Mouse (Mus musculus) T-helper 1 cell (primary cell): ENCODE data around the gene Capza1.

Experiments
- in situ Hi-C: fragments of 300-600 bp; cut with MboI, MseI; formaldehyde crosslinking; loops from one replicate; pipeline ENCODE4 v1.15.1; 2025; ENCODE audit warnings: high pct_unique_total_duplicates

Capza1 gene

DNA sequence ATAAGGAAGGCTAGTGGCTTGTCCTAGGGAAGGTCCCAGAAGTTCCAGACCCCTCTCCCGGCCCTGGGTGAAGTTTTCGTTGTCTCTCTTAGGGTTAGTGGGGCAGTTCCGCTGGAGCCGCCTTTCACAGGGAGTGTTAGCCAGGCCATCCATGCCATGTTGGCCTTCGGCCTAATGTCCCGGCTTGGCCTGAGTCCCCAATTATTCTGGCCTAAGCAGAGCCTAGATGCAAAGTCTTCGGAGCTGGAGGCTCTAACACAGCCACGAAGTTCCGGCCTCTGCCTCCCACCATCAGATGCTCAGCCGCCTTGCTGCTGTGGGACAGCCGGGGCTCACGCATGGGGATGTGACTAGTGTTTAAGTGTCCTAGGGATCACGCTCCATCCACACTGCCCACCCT lies 74.5 kb downstream of the Capza1 start:
- in situ Hi-C loops = no loop called here

DNA sequence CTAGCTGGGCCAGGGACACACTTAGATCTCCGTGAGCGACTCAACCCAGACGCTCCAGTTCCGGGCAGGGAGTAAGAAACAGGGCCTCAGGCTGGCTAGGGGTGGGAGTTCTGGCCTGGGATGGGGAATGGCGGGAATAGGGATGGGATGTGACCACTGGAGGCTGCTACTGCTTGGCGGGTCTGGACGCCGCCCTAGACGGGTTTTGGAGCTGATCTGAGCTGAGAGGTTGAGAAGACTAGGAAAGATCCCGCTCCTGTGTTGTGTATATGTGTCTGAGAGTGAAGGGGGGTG lies 75.0 kb downstream of the Capza1 start:
- in situ Hi-C loops = no loop called here

DNA sequence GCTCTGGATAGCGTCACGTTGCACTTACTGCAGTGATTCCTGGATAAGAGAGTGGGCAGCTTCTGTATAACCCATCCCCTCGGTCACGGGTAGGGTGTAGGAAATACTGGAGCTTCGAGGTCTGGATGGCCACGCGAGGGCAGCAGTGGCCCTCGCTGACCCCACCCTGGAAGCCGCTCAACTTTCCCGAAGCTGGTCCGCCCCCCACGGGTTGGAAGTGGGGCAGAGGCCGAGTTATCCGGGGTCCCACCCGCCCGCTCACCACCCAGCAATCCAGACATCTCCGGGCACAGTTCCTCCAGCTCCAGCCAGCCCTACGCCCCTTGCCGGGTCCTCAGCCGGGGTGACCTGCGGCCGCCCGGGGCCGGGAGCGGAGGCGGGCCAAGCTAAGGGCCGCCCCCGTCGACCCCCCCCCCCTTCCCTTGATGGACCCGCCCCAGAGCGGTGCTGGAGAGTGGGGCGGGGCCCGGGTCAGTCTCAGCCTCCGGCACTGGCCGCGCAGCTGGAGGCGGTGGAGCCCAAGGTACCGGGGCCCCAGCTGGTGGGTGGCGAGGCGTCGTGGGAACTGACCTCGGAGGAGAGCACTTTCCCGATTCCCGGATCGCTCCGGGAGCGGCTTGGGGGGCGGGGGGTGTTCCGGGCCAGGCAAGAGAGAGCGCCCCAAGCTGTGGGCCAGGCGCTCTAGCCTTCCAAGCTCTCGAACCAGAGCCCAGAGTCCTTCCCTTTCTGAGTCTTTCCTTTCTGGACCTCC lies 75.6 kb downstream of the Capza1 start:
- in situ Hi-C loops = no loop called here

DNA sequence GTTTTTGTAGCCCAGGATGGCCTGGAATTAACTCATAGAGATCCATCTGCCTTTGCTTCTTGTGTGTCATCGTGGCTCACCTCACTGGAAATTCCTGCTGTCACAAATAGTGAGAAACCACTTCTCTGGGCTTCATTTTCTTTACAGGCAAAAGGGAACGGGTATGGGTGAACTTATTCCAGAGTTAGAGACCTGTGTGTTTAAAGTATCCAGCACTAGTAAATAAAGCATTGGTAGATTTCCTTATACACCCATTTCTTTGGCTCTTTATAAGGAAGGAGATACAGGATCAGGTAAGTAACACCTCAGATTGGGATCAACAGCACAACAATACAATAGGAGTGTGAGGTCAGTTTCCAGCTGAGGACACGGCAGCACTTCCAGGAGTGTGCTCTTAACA lies 76.2 kb downstream of the Capza1 start, which contains the start of gene Rhoc:
TSS of gene Rhoc (plus strand) at position 301 of the 400 bp plus-strand sequence.
- in situ Hi-C loops = no loop called here

DNA sequence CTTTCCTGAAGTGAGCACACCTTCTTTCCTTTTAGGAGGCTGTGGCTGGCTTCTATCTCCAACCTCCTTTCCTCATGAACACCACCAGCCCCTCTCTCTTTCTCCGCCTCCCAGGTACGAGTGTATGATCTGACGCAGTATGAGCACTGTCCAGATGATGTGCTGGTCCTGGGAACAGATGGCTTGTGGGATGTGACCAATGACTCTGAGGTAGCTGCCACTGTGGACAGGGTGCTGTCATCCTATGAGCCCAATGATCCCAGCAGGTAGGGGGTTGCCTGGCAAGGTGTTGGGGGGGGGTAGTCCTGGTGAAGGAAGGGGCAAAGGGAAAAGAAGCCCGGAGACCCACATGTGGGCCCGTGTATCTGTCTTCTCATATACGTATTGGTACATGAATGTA lies 79.0 kb downstream of the Capza1 start:
- in situ Hi-C loops = no loop called here

DNA sequence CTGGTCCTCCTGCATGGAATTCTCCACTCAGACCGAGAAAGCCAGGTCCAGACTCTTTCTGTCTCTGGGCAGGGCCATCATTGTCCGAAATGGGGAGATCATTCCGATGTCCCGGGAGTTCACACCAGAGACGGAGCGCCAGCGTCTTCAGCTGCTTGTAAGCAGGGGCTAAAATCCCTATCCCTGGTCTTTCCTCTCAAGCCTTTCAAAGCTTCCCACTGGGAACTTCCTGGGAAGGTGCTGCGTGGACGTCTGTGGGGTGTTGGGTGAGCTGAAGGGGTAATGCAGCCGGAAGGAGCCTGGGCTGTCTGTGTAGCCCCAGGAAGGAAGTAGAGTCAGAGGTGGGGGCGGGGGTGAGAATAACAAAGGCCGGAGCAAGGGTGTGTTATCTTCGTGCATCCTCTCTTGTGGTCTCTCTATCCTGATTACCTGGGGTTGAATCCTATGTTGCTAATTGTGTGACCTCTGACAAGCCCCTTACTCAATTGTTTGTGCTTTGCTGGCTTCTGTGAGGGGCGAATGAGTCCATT lies 80.3 kb downstream of the Capza1 start:
- in situ Hi-C loops = no loop called here

DNA sequence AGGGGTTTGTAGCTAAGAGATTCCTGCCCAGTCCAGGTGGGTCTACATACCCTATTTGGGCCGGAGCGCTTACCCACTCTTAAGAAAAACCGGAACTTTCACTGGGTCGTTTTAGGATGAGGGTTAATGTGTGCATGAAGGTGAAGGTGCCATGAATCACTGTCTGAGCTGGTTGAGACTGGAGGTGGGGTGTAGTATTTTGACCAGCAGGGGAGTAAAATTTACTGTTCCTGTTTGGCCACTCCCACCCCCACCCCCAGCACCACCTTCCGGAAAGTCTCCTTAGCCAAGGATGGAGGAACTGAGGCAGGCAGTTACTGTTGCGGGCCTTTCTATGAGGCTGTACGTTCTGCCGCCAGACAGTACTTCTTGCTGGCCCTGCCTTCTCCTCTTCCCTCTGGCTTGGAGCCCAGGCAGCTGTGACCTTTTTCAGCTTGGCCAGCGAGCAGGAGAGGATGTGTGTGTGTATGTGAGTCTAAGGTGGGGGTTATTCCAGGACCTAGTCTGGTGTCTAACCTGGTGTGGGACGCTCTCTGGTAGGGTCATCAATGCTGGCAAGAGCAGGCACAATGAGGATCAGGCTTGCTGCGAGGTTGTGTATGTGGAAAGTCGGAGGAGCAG lies 82.1 kb downstream of the Capza1 start:
- in situ Hi-C loops = no loop called here

DNA sequence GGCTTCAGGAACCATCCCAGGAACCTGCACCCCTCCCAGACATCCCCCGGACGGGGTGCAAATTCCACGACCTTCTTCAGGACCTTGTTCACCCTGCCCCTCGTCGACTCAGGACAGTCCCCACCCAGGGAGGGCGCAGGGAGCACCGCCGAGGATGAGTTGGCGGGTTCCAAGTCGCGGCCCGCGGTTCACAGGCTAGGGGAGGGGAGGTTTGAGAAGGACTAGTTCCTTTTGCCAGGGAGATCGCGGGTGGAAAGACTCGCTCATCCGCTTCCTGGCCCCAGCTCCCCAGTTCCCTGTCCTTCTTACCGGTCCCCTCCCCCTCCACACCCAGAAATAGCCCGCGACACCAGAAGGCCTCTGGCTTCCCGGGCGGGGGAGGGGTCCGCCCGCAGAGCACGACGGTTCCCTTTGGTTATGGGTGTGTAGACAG lies 82.8 kb downstream of the Capza1 start, which contains the start of gene Fam19a3:
TSS of gene Fam19a3 (minus strand) at position 370 of the 433 bp plus-strand sequence.
- in situ Hi-C loops = no loop called here

DNA sequence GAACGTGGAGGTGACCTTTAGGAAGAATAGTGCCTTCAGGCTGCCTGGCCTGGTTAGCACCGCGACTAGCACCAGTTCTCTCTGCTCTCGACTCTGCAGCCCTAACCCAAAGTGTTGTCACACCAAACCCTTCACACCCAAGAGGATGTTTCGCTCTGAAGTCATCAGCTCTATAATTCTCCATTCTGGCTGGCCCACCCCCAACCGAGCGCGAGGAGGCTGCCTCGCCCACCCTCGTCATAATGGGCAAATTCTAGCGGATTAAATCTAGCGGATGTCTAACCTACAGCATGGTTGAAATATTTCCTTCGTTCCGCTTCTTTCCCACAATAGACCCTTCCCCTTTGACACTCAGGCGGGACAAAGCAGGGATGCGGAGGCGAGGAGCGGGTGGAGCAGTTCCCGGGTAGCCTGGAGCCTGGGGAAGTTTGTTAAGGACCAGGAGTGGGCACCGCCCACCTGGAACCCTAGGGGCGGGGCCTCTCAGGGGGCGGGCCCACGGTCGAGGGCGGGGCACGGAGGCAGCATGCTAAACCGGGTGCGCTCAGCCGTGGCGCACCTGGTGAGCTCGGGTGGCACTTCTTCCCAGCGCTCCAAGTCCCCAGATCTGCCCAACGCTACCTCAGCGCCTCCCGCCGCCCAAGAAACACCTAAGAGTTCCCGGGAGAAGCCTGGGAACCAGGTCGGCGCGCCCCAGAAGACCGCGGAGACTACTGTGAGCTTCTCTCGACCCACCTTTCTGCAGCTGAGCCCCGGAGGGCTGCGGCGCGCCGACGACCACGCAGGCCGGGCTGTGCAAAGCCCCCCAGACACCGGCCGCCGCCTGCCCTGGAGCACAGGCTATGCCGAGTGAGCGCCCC lies 83.5 kb downstream of the Capza1 start, which contains the start of gene Ppm1j:
TSS of gene Ppm1j (plus strand) at position 496 of the 860 bp plus-strand sequence.
- in situ Hi-C loops = no loop called here

DNA sequence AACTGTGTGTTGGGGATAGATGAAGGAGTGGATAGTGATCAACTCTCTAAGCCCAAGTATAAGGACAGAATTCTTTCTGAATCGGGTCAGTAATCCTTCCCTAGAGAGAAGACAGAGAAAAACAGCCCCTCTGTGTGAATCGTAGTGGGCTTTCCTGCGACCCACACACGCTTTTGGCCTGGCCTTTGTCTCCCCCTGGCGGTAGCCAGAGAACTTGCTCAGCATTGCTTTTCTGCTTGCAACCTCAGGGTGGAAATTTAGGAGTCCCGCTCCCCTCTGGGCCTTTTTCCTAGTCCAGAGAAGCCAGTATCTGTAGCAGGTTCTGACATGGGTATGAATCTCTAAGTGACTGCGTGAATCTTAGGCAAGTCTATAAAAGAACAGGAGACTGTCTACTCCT lies 84.4 kb downstream of the Capza1 start:
- in situ Hi-C loops = loop anchor here (5.0 to 10.0 kb wide), 2 partner anchors 65 to 182 kb away; partner anchors contain the start of gene Wnt2b

DNA sequence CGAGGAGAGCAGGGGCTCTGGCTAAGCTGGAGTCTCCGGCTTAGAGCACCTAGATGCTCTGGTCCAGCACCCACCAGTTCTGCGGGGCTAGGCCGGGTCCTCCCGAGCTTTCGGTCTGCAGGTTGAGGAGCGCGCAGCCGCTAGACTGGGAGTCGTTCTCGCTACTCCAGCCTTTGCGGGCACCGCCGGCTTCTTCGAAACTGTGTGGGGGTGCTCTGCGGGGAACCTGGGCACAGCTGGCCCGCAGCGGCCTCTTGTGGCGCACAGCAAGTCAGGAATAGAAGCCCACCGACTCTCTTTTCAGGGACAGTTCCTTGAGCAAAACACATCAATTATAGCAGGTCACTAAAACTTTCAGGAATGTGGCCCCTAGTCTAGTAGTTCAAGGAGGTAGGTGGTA lies 87.0 kb downstream of the Capza1 start:
- in situ Hi-C loops = loop anchor here (5.0 to 10.0 kb wide), 2 partner anchors 63 to 185 kb away; partner anchors contain the start of gene Wnt2b

DNA sequence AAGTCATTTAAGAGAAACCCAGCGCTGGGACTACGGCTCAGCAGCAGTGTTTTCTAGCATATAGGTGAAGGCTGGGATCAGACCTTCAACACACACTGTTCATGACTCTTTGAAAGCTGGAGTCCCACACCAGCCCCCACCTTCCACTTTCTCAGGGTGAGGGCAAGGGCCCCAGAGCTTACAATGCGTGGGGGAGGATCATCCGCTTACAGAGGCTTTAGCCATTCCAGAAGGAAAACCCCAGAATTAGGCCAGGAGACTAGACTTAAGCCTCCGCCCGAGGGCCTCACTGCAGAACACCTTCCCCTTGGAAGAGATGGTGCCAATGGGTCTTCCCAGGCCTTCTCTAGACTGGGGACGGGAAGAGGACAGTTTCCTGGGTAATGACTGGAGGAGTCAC lies 91.0 kb downstream of the Capza1 start:
- in situ Hi-C loops = loop anchor here (5.0 to 10.0 kb wide), 2 partner anchors 58 to 279 kb away; partner anchors contain the start of gene Cttnbp2nl
